ENCODE assay signal across 14 mouse cellular contexts in the genomic region with DNA sequence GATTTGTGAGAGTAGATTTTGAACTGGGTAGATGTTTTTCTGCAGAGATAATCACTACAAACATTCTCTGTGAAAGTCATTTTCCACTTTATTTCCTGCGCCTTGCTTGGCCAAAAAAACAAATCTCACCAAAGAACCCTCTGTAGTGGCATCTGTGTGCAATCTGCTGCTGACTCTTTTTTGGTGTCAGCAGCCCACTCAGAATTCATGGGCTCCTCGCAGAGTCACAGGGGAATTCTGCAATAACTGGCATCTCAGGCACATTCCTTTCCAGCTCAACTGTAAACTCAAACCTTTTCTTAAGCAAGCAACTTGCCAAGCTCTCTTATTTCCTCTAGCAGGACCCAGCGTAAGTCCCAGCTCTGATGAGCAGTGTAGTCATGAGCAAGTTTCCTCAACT.
A peak's percentile ranks its signal among the peaks of the same experiment; 100 is the strongest.
DNase-seq lines count a peak whose midpoint lies in the region; ATAC-seq and TF ChIP-seq lines count a peak whose summit lies in the region.
"Had no signal": no experiment of that assay in that cellular context is flagged by ENCODE, and none has a peak within 500 bp of the region (broad histone marks: within the 10 kb centered on the region; RNA-seq: fewer than 3 reads in every experiment).

No protein-coding gene starts in this region.

- no peak overlapping the region for H3K27ac ChIP-seq in forebrain, postnatal 0 days (ENCODE audit: low read depth, low read length)
- no peak overlapping the region for H3K27ac ChIP-seq in forebrain, embryonic 10.5 days
- H3K27ac ChIP-seq in left cerebral cortex, adult 2 months: peak overlapping the region; percentile 66; the same call in 1 of the 2 replicates
- no peak overlapping the region for H3K27ac ChIP-seq in midbrain, postnatal 0 days (ENCODE audit: low read depth, low read length)
- H3K27ac ChIP-seq: embryonic facial prominence, embryonic 12.5 days; hindbrain, postnatal 0 days; lung, embryonic 15.5 days had no signal

- no peak overlapping the region for H3K4me2 ChIP-seq in forebrain, postnatal 0 days (ENCODE audit: low read depth)
- no peak overlapping the region for H3K4me2 ChIP-seq in midbrain, postnatal 0 days (ENCODE audit: low read depth, low read length, poor library complexity, severe bottlenecking)
- H3K4me2 ChIP-seq: embryonic facial prominence, embryonic 12.5 days; lung, embryonic 15.5 days had no signal

- H3K4me3 ChIP-seq in forebrain, postnatal 0 days (ENCODE audit: low read depth, low read length): no peak overlapping the region
- no peak overlapping the region for H3K4me3 ChIP-seq in forebrain, embryonic 10.5 days
- no peak overlapping the region for H3K4me3 ChIP-seq in left cerebral cortex, adult 2 months
- H3K4me3 ChIP-seq in midbrain, postnatal 0 days (ENCODE audit: low read depth, low read length): no peak overlapping the region
- H3K4me3 ChIP-seq: embryonic facial prominence, embryonic 12.5 days; lung, embryonic 15.5 days had no signal

- TF ChIP-seq CTCF in forebrain, postnatal 0 days (IDR thresholded peaks at IDR 0.05; ENCODE audit: low read depth): no peak
- TF ChIP-seq CTCF in left cerebral cortex, adult 2 months (IDR thresholded peaks at IDR 0.05): no peak
- TF ChIP-seq CTCF in midbrain, postnatal 0 days (IDR thresholded peaks at IDR 0.05): no peak

- no peaks in the 10 kb centered on the region for H3K27me3 ChIP-seq in forebrain, postnatal 0 days (ENCODE audit: insufficient read depth, low read length)
- no peaks in the 10 kb centered on the region for H3K27me3 ChIP-seq in forebrain, embryonic 10.5 days (ENCODE audit: poor library complexity, severe bottlenecking)
- no peaks in the 10 kb centered on the region for H3K27me3 ChIP-seq in midbrain, postnatal 0 days (ENCODE audit: insufficient read depth, low read length)
- H3K27me3 ChIP-seq: embryonic facial prominence, embryonic 12.5 days; lung, embryonic 15.5 days had no signal

- intact Hi-C loops in left cerebral cortex, adult 2 months (cut with DNase I): loop anchor here (5.0 kb wide), 1 partner anchor 142 kb away; no protein-coding TSS in a partner anchor

- WGBS in forebrain, postnatal 0 days: 55% methylated on average over 3 of the region's 3 CpGs
- 85% methylated on average over 3 of the region's 3 CpGs for WGBS in forebrain, embryonic 10.5 days
- WGBS in midbrain, postnatal 0 days: 77% methylated on average over 3 of the region's 3 CpGs

- no peaks in the 10 kb centered on the region for H3K9me3 ChIP-seq in forebrain, postnatal 0 days (ENCODE audit: low read length)
- no peaks in the 10 kb centered on the region for H3K9me3 ChIP-seq in forebrain, embryonic 10.5 days
- no peaks in the 10 kb centered on the region for H3K9me3 ChIP-seq in midbrain, postnatal 0 days (ENCODE audit: low read length)
- H3K9me3 ChIP-seq: embryonic facial prominence, embryonic 12.5 days; lung, embryonic 15.5 days had no signal

- H3K36me3 ChIP-seq in forebrain, postnatal 0 days (ENCODE audit: insufficient read depth): no peaks in the 10 kb centered on the region
- H3K36me3 ChIP-seq in forebrain, embryonic 10.5 days (replicated peaks): no peaks in the 10 kb centered on the region
- no peaks in the 10 kb centered on the region for H3K36me3 ChIP-seq in midbrain, postnatal 0 days (ENCODE audit: insufficient read depth, low read length)
- H3K36me3 ChIP-seq: embryonic facial prominence, embryonic 12.5 days; lung, embryonic 15.5 days had no signal

- DNase-seq in forebrain, postnatal 0 days: peak; percentile 81
- DNase-seq in forebrain, embryonic 10.5 days (ENCODE audit: extremely low spot score, low spot score): no peak
- peak; percentile 35 to 51 for DNase-seq in frontal cortex, postnatal 14 days (ENCODE audit: low spot score in 2 of 2)
- DNase-seq in left cerebral cortex, adult 2 months (ENCODE audit: extremely low spot score in 1 of 2, low spot score in 2 of 2): peak; percentile 47 to 52
- peak; percentile 10 for DNase-seq in right cerebral cortex, postnatal 4 days
- DNase-seq in midbrain, postnatal 0 days (ENCODE audit: low spot score): no peak
- no peak for DNase-seq in T-cell, adult 2 months (ENCODE audit: low spot score)
- no peak for DNase-seq in embryo, embryonic 10 days (ENCODE audit: low spot score)
- DNase-seq: cerebellum, adult 9-10 months; midbrain, embryonic 14.5 days; thymus, adult 18-20 months had no signal

- ATAC-seq in forebrain, postnatal 0 days: peak; percentile 91
- ATAC-seq in midbrain, postnatal 0 days (ENCODE audit: low FRiP score): no peak
- ATAC-seq: hindbrain, postnatal 0 days had no signal

- H3K9ac ChIP-seq in forebrain, postnatal 0 days: no peak overlapping the region
- no peak overlapping the region for H3K9ac ChIP-seq in midbrain, postnatal 0 days (replicated peaks; ENCODE audit: low read length, poor library complexity, severe bottlenecking)
- H3K9ac ChIP-seq: embryonic facial prominence, embryonic 12.5 days; lung, embryonic 15.5 days had no signal

- H3K4me1 ChIP-seq in forebrain, postnatal 0 days (ENCODE audit: insufficient read depth): no peaks in the 10 kb centered on the region
- peaks cover 7% of the 10 kb centered on the region; the same call in 1 of the 2 replicates for H3K4me1 ChIP-seq in forebrain, embryonic 10.5 days
- H3K4me1 ChIP-seq in midbrain, postnatal 0 days (ENCODE audit: insufficient read depth, low read length): no peaks in the 10 kb centered on the region
- H3K4me1 ChIP-seq: embryonic facial prominence, embryonic 12.5 days; lung, embryonic 15.5 days had no signal

Comparison
In these comparisons a context has a peak if more than half of its experiments do, and no peak if none do; other contexts are left out.
1. DNase-seq: peak in forebrain, postnatal 0 days (single experiment), frontal cortex, postnatal 14 days (2 of 2), left cerebral cortex, adult 2 months (2 of 2) and right cerebral cortex, postnatal 4 days (single experiment); none in forebrain, embryonic 10.5 days (single experiment), midbrain, postnatal 0 days (single experiment), T-cell, adult 2 months (single experiment) and embryo, embryonic 10 days (single experiment).